Mouse (Mus musculus) cortical plate, adult 2 months (tissue): Measurements from ENCODE around the gene Rtl5. TPM values are rescaled to one million over a fixed set of nuclear protein-coding genes. Genes with fewer than 3 reads are reported as not detected.
"Not testable (repeated sequence)": the region's sequence is repeated elsewhere in the genome, so short reads cannot be mapped to it uniquely, and the experiment has no call there.

ENCODE experiments used
- H3K27ac ChIP-seq: fragments of 200-500 bp; 2 replicates; pipeline ENCODE4 v1.5.1; 2012; ENCODE audit warnings: low read length, control low read depth, inconsistent platforms; ENCODE audit not compliant: insufficient read depth
- H3K4me1 ChIP-seq: fragments of 200-500 bp; 2 replicates; pipeline ENCODE4 v1.6.1; 2011; ENCODE audit warnings: low read length; ENCODE audit not compliant: control insufficient read depth, insufficient read depth
- H3K4me3 ChIP-seq: fragments of 200-500 bp; 2 replicates; pipeline ENCODE4 v1.5.1; 2011; ENCODE audit warnings: mild to moderate bottlenecking, low read length, control low read depth; ENCODE audit not compliant: insufficient read depth
- CTCF ChIP-seq: fragments of 200-500 bp; IDR thresholded peaks from 2 replicates; pipeline ENCODE4 v1.5.1; 2011; ENCODE audit warnings: mild to moderate bottlenecking, control low read depth, low read length; ENCODE audit not compliant: insufficient read depth; ENCODE audit errors: extremely low read depth
- POLR2A ChIP-seq: fragments of 200-500 bp; IDR thresholded peaks from 2 replicates; pipeline ENCODE4 v1.6.1; 2011; ENCODE audit warnings: mild to moderate bottlenecking, low read length, control low read depth; ENCODE audit not compliant: insufficient read depth; ENCODE audit errors: extremely low read depth
- polyA plus RNA-seq: library from polyadenylated mRNA; depleted of rRNA; stranded (reverse); fragments of >200 nt; gene quantifications from 2 replicates; pipeline ENCODE4 v1.2.3, GENCODE M21; 2012; rRNA removed

Rtl5 gene
- 16.2 and 17.2 TPM in 2 replicates for polyA plus RNA-seq

GRCm38 (mm10) chrX:102070591-102071471, at the start of gene Rtl5:
Gene Rtl5, minus strand, starts transcription at chrX:102071304.
- TF ChIP-seq CTCF, result no peak
- TF ChIP-seq POLR2A, result no peak
- Histone ChIP-seq H3K4me3 (peak within 1 kb of the TSS; percentile 52), H3K4me1 (peaks cover 2% of the 10 kb centered on the region), H3K27ac (peak within 1 kb of the TSS; percentile 32)

GRCm38 (mm10) chrX:102119042-102119864, 48.1 kb upstream of the Rtl5 start, which contains the start of gene Pin4:
Gene Pin4, plus strand, starts transcription at chrX:102119447.
- H3K4me1 ChIP-seq, result peaks cover 1% of the 10 kb centered on the region; the same call in 1 of the 2 replicates
- H3K4me3 ChIP-seq, result peak within 1 kb of the TSS; percentile 77
- 0 out of 2 replicates have a peak within 1 kb of the TSS, but pooled peaks have one; percentile 50 for H3K27ac ChIP-seq
- TF ChIP-seq CTCF (no peak), POLR2A (peak; percentile 52; the same call in 1 of the 2 replicates)

GRCm38 (mm10) chrX:102115676-102116075, 44.6 kb upstream of the Rtl5 start:
- TF ChIP-seq POLR2A (no peak), CTCF (no peak)
- peaks cover under 1% of the 10 kb centered on the region; the same call in 1 of the 2 replicates for H3K4me1 ChIP-seq
- no peak overlapping the region for H3K4me3 ChIP-seq
- H3K27ac ChIP-seq, result no peak overlapping the region

DNA sequence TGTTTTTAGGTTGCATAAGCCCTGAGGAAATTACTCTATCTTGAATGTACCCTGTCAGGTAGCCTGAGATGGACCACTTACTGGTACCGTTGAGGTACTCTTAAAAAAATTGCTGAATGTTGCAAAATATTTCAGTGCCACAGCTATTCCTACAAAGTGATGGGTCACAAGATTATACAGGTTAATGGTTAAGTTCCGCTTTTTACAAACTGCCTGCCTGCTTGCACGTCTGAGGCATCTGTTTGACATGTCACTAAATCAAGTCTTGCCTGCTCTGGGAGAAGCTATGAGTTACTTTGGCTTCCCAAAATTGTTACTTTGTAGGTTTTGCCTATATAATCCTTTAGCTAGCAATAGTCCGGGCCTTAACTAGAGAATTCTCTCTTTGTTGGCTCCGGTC, 38.2 kb upstream of the Rtl5 start:
- not testable (repeated sequence) for H3K4me3 ChIP-seq, H3K4me1 ChIP-seq, H3K27ac ChIP-seq

- not testable (repeated sequence) for H3K4me1 ChIP-seq, H3K27ac ChIP-seq, H3K4me3 ChIP-seq
Measured at GRCm38 (mm10) chrX:102103830-102104229, 32.7 kb upstream of the Rtl5 start.

DNA sequence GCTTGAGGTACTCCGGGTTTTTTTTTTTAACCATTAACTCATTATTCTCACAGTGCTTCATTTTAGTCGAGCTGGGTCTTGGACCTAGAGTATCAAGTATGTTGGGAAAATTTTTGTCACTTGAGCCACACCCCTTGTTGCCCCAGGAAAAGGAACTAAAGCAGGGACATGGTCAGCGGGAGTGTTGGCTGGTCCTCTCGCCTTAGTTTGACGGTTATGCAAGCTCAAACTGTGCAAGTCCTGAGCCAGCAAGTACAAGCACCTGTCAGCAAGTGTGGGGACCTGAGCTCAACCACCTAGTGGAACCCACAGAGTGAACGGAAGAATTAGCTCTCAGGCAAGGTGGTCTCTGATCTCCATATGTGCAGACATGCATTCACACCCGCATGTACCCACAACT, 30.8 kb upstream of the Rtl5 start:
- TF ChIP-seq CTCF (no peak), POLR2A (no peak)
- Histone ChIP-seq H3K27ac (no peak overlapping the region), H3K4me3 (no peak overlapping the region), H3K4me1 (no peaks in the 10 kb centered on the region)

DNA sequence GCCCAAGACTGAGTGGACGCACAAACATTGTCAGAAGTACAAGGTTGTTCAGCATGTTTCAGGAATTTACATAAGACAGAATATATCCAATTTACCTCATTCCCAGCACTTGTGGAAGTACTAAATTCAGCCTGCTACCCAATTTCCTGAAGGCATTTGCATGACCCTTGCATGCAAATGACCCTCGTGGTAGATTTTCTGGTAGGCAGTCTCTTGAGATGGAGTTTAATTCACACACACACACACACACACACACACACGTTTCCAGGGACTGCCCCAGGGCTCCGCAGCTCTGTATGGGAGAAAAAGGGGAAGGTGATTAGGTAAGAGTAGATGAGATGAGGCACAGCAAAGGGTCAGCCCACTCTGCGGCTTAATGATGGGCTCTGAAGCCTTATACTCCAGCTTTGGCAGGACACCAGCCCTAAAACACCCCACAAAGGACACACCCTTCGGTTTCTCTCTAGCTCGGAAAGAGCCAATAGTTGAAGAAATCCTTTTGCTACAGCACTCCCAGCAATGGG, 23.3 kb upstream of the Rtl5 start:
- TF ChIP-seq POLR2A (no peak), CTCF (no peak)
- Histone ChIP-seq H3K4me1 (no peaks in the 10 kb centered on the region), H3K4me3 (no peak overlapping the region), H3K27ac (no peak overlapping the region)

GRCm38 (mm10) chrX:102090605-102091004, 19.5 kb upstream of the Rtl5 start:
- no peak for TF ChIP-seq CTCF
- TF ChIP-seq POLR2A, result no peak
- Histone ChIP-seq H3K4me3 (no peak overlapping the region), H3K4me1 (no peaks in the 10 kb centered on the region), H3K27ac (no peak overlapping the region)

GRCm38 (mm10) chrX:102085798-102086443, 14.8 kb upstream of the Rtl5 start:
- no peak overlapping the region for H3K4me3 ChIP-seq
- no peak overlapping the region for H3K27ac ChIP-seq
- no peaks in the 10 kb centered on the region; the same call in 1 of the 2 replicates for H3K4me1 ChIP-seq
- TF ChIP-seq POLR2A (no peak), CTCF (no peak)

DNA sequence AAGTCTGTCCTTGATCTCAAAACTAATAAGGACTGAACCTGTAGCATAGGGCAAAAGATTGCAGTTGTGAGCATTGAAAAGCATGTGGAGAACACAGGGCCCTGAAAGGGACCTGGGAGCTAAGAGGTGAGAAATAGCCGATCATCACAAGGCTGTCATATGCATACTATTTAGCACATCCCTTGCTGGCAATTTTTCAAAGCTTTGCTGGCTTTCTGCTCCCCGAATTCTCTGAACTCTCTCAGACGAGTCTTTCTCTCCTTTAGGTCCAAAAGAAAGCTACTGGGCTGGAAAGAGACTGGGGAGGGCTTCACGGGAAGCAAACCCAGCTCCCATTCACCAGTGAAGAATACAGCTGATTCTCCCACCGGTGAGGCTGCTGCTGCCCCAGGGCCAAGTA, 11.2 kb upstream of the Rtl5 start:
- Histone ChIP-seq H3K4me3 (no peak overlapping the region), H3K4me1 (no peaks in the 10 kb centered on the region; the same call in 1 of the 2 replicates), H3K27ac (no peak overlapping the region)
- TF ChIP-seq CTCF (no peak), POLR2A (no peak)
